Mouse (Mus musculus) retina, postnatal 1 day (tissue): ENCODE results near the gene Plac1.

Source experiments
- DNase-seq: peaks from one replicate; pipeline ENCODE4 v3.0.0-alpha.2; 2012

Plac1 gene

DNA sequence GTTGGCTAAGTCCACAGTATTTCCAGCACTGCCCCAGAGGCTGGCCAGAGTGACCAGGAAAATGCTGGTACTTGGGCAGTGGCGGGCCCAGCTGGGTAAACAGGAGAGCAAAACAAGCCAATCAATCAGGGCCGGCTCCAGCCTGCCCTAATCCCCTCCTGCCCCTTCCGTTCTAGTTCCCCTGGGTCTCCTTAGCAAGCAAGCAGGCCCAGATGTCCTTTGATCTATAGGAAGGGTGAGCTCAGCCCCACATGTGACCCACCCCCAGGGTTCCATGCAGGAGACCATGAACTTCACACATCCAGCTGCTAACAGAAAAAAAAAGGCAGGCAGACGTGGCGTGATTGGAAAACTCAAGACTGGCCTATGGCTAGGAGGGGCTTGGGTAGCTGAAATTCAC is 43.5 kb downstream of the Plac1 start:
- no peak for DNase-seq

DNA sequence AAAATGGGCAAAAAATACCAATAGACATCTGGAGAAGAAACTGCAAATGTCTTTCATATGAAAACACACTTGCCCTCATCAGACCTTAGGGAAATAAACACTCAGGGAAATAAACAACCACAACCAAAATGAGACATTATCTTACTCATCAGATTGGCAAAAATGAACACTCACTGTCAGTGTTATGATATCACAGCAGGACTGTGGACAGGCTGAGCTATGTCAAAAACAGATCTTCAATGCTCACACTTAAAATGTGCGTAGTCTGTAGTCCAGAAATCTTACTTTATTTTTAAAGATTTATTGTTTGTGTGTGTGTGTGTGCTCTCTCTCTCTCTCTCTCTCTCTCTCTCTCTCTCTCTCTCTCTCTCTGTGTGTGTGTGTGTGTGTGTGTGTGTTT is 51.2 kb downstream of the Plac1 start:
- DNase-seq = no peak

DNA sequence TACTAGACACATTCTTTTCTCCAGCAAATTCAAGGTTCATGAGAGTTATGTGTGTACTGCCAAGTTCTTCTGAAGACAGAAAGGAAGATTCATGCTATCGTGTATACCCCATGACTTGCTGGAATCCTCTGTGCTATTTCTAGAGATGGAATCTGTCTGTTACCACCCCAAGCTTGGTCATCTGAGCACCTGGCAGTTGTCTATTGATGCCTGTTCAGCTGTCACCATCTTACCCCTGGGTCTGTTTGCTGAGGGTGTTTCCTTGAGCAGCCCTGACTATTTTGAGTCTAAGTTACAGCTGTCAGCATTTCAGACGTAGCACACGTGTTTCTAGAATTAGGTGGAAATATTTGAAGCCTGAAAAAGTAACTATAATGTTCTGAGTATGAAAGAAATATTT is 60.1 kb downstream of the Plac1 start:
- DNase-seq = no peak

DNA sequence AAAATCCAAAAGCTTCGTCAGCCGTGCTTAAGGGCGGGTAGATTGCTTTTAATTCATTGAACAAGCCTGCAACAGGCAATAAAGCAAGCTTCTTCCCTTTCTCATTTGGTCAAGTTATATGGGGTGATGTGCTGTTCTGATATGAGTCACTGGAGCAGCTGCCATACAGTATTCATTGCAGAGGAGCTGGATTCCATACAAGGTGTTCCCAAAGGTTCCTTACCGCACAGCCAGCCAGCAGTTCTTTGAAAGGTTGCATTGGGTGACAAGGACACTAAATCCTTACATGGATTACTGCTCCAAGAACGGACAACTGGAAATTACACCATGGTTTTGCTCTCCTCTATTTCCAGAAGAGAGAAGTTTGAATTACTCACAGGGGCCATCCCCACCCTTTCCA is 63.6 kb downstream of the Plac1 start:
- no peak for DNase-seq

DNA sequence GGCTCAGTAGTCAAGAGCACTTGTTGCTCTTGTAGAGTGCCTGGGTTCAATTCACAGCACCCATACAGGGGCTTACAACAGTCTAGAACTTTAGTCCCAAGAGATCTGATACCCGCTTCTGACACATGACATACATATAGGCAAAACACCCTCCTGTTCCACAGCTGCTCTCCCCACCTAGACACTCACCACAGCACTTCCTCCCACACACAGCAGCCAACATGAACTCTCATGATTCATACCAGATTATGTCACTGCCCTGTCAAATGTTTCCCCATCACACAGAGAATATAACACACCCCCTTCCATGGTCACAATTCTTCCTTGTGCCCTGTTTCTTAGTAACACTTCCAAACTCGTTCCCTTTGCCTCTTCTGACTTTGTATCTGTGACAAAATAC is 71.3 kb downstream of the Plac1 start:
- no peak for DNase-seq

DNA sequence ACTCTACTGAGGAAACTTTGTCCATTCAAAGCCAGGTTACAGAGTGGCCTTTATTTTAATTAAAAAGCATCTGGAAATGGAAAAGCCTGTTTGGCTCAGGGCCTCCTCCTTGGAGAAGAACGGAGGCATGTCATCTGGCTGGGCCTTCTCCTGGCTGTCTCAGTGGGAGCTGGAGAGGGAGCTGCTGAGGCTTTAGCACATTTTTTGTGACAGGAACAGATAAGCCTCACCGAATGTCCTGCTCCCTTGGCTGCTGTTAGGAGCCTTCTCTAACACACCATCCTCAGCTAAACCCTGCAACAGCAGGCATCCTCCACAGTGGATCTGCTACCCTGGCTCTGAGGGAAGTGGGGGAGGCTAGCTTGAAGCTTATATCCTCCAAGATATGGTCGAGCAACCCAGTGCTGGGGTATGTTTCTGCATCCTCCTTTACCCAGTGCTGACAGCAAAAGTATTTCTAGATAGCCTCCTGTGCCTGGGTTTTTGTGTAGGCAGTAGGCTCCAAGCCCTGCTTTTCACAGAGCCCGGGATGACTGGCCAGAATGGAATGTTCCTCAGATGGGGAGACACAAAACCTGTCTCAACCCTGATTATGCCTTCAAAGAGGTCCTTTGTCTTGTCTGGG is 72.9 kb downstream of the Plac1 start:
- DNase-seq = no peak

DNA sequence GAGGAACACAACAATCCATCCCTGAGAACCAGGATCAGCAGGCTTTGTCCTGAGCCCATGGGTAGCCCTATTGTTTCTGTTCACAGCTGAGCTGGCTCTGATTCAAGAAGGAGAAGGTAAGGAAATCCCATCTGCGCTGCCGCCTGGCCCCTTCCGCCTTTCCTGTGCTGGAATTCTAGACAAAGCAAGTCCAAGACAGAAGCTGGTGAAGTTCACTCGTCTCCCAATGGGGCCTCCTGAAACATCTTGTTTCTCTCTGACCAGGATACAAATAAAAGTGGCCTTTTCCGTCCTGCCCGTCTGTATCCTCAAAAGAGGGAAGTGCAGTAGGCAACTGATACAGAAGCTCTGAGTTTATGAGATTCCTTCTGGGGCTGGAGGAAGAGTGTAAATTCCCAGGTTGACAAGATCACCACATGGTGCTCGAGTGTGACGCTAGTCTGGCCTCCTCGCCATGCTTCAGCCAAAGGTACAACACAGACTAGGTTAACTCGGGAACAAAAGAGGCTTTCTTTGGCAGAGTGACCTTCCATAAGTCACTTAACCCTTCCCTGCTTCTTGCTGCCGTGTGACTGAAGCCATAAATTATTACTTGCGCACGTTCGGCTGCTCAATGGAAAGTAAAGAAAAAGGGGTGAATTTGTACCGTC is 73.5 kb downstream of the Plac1 start:
- DNase-seq = no peak

DNA sequence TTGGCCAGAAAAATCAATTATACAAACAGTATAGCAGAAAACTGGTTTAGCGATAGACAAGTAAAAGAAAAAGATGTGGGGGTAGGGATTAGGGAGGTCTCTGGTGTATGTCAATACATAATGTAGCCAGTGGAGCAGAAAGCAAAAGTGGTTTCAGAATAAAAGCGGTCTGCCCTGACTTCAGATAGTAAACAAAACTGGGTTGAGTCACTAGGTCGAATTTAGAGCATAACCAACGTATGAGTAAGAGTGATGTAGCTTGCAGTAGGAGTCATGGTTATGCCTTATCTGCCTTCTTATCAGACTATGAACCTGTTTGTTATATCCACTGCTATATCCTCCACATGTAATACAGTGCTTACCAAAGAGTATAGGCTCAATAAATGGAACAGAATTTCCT is 77.3 kb downstream of the Plac1 start:
- DNase-seq = no peak

DNA sequence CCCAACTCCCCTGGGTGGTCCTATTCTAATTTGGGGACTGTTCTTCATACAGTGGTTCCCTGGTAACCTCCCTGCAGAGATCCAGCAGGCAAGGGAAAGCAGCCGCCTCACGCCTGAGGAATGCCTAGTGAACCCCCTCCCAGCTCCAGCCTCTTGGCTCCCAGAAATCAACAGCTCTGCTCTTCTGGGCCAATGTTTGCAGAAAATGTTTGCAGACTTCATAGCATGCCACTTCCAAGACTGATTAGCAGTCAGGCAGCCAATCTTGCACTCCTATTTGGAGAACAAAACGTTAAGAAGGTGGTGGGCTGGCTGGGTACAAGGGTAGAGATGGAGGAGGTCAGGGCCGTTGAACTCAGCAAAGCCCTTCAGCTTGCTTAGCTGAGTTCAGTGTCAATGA is 78.3 kb downstream of the Plac1 start:
- no peak for DNase-seq

DNA sequence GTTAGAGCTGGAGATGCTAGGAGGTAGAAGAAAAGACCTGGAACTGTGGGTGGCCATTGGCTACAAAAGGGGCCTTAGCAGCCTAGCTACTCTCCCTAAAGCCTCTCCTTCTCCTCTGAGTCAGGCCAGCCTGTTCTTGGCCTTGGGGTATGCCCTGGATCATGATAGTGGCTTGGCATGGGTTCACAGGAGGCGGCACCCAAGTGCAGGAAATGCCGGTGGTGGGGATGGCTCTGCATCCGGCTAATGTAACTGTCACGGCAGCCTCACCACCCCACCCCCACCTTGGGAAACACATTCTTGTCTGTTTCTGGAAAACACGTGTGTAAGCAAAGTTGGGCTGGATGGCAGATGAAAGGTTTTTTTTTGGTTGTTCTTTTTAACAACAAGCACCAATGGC is 78.8 kb downstream of the Plac1 start:
- DNase-seq = no peak

DNA sequence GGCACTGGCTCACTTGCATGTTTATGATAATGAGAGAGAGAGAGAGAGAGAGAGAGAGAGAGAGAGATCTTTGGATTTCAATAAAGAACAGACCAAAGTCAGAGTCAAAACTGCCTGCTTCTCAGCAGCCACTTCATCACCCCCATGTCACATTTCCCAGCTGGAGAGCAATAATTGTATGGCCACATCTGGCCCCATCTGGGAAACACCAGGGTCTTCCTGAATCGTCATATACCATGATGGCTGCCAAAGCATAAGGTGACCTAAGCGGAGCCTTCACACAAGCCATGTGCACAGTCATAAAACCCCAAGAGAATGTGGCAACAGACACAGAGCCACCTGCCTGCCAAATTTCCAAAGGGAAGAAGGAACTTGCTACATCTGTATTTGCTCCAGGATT is 91.9 kb downstream of the Plac1 start:
- DNase-seq = no peak

DNA sequence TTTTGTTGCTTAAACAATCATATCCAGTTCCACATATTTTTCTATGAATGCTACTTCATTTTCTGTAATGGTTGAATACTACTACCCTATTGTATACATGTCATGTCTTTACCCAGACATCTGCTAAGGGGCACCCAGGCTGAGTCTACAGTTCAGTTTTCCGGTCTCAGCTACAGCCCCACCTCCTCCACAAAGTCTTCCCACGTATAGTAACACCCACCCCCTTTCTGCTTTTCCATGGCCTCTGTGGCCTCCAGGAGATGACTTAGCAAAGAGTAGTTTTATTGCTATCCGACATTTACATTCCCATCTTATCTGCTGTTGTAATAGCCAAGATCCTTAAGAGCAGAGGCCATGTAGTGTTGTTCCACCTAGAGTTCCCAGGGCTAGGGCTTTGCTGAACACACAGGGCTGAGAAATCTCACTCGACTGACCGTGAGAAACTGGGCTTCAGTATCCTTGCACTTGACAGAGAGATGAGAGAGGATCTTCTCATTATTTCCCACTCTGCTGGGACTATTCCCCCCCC is 93.5 kb downstream of the Plac1 start:
- DNase-seq = no peak

DNA sequence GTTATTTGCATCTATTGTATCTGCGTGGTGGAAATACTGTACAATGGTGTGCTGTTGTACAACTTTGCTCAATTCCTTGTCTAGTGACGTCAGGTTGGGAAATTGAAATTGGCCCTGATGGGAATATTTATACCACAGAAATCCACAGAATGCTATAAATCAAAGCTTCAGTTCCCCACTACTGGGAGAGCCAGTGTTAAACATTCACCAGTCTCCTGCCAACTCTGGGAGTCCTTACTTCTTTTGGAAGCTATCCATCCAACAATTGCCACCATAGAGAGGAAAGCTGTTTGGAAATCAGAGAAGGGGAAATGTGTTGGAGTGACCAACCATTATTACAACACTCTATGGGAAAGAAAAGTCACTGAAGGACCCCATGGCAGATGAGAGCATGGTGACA is 100.3 kb downstream of the Plac1 start:
- no peak for DNase-seq

DNA sequence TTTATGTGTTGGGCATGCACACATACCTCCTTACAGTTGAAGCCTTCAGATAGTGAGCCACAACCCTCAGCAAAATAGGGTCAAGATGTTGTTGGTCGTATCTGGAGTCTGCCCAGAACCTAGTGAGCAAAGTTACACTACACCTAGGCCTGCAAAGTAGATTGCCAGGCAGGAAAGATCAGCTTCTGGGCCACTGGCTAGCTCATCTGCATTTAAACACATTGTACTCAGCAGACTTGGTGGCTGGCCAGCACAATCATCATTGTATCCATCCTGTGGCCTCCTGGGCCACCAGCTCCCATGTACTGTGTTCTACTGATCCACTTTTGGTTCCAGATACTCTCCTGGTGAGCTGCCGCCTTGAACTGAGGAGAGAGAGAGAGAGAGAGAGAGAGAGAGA is 102.8 kb downstream of the Plac1 start:
- no peak for DNase-seq

DNA sequence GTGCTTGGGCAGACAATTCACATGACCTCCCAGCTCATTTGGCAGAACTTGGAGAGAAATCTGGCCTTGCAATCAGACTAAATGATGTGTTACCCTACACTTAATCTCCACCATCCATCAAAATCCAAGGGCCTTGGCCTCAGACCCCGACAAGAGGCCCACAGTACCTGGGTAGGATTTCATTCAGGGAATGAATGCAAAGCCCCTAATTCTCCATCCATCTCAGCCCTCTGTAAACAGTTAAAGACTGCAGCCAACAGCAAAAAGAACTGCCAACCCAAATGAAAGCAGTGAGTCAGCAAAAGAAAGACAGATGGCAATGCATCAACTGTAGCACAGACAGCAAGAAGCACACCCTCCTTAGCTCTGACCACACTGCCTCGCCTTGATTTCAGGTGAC is 110.4 kb downstream of the Plac1 start:
- no peak for DNase-seq

DNA sequence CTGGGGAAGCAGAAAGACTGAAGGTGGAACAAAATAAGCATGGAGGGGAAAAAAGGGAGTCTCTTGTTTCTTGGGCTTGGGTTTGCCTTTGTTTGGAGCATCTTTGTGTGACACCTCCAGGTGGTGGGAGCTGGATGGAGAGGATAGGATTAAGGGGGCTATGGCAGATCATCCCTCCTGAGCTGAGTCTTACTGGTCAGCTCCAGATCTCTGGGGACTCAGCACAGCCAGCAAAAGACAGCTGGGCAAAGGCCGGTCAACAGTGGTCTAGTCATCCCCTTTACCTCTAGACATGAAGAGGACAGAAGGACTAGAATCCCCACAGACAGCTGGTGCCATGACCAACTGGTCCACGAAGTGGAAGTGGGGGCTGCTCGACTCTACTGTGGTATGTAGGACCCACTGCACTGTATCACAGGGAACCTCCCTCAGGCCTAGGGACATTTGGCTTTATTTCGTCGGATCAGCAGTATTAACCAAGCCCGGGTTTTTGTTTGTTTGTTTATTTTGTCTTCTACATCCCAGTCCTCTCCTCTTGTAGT is 113.3 kb downstream of the Plac1 start:
- peak; percentile 4 for DNase-seq

DNA sequence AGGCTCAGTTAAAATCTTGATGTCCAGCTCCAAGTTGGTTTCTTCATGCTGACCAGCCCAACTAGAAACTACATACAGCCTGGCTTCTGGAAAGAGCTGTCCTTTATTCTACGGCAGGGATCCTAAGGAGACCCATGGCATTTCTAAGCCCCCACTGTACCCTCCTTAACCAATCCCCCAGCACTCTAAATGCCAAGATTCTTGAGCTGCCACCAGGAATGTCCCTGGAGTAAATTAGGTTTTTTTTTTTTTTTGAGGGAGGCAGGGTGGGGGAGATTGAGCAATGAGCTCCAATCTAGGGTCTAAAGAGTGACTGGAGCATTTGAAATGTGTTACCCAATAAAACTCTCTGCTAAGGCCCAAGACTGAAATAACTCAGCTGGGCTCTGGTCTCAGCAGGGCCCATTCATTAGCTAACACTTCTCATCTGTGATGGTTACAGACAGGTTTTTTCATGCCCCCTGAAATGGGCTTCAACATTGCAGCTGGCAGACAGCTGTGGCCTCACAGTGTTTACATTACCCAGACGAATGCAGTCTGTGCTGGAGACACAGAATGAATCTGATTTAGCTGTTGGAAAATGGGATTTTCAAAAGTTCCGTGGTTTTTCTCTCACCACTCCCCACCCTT is 114.0 kb downstream of the Plac1 start:
- DNase-seq = peak; percentile 1

DNA sequence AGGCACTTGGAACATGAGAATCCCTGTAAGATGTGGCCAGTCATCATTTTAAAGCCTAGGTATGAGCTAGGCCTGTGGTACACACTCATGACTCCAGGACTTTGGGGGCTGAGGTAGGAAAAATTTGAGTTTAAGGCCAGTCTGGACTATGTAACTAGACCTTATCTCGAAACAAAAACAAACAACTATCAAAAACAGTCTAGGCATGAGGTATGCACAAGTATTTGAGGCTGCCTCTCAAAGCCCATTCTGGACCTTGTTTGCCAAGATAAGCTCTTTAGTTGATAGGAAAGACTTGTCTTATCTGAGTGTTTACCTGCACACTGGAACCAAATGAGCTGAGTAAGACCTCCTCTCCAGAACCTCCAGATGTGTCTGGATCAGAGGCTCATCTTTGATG is 116.3 kb downstream of the Plac1 start:
- DNase-seq = no peak

DNA sequence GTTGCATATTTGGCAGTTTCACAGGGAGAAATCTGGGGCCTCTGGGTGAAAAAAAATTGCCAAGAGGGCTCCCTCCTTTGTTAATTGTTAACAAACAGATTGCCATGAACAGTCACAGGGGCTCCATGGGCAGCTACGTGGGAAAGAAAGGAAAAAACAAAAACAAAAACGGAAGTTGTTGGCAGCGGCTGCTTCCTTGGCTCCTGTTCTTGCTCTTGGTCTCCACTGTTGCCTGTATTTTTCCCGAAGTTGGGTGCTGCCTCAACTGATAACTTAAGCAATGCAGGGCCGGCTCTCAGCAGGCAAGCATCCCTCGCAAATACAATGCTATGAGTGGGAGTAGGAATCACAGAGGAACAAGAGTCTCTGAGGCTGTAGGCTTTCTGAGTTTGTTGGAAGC is 121.3 kb downstream of the Plac1 start:
- no peak for DNase-seq

DNA sequence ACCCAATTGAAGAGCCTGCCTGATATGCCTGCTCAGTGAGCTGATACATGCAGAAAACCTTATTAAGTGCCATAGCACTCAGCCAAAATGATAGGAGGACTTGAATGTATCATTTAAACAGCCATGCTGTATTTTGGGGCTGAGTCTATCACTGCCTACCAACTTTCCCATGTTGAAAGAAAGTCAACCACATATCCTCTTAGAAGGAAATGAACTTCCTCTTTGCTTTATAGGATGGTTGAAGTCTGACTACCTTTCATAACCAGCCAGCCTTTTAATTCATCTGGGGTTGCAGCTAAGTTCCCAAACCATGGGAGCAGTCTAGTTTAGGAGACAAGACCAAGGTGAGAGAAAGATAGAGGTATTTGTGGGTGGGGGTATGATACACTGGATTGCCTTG is 121.9 kb downstream of the Plac1 start:
- DNase-seq = no peak

DNA sequence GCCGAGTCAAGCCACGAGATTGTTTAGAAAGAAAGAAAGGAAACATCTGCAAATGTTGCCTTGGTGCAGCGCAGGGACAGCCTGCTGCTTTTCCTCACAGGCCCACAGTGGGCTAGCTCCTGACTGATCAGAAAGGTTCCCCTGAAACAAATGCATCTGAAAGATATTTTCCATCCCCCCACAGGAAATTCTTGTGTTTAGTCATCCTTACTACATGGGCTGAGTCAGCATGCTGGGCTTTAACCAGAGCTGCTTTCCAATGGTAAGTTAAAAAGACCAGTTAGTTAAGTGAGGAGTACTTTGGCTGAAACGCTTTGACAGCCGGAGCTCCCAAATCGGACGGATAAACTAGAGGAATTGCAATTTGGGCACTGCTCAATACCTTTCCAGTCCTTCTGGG is 124.9 kb downstream of the Plac1 start:
- no peak for DNase-seq

DNA sequence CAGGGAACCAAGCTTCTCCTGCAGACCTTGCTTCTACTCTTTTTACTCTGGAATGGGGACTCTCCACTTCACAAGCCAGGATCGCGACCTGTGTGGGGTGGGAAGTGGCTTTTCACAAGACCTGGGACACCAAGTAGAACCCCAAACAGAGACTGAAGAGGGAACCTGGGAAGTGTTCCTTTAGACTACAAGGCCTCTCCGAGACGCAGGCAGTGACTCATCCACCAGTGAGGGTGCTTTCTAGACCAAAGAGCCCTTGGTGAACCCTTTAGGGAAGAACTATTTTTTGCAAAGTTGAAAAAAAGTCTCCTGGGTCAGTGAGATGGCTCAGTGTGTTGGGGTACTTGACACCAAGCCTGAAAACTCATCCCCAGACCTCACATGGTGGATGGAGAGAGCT is 129.8 kb downstream of the Plac1 start:
- DNase-seq = no peak

DNA sequence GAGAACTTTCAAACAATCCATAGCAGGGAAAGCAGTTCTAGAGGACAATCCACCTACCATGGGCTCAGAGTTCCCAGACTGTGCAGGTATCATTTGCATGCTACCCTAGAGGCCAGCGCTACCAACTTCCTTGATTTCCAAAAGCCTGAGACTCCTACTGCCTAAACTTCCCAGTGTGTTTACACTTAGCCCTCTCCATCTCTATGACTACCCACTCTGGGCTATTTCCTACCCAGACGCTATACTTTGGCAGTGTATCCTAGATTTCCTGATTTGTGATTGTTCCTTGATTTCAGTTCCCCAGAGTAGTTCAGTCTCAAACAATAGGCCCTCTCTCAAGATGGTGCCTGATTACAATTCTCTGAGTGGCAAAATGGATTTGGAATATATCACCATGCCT is 132.8 kb downstream of the Plac1 start:
- no peak for DNase-seq

DNA sequence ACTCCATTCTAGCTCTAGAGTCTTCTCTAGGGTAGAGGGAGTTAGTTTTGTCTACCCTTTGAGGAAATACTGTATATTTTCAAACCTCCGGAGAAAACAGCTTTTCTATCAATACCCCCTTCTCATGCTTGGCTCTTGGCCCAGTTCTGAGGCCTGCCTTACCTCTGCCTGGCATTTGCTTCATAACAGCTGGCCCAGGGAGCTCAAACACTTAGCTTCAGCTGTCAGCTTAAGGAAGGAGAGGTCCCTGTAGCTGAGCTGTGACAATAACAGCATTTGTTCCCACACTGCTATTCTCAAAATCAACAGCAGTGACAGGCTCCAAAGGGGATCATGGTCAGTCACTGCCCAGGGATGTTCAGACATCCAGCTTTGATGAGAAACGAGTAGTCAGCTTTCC is 138.7 kb downstream of the Plac1 start:
- DNase-seq = peak; percentile 5
